Mouse (Mus musculus) forebrain, embryonic 12.5 days (tissue): ENCODE results near the gene St6galnac5. TPM values are rescaled to one million over a fixed set of nuclear protein-coding genes. Genes with fewer than 3 reads are reported as not detected.

ENCODE experiments used
- ATAC-seq: fragments of 200-750 bp; cut with Nextera tagmentation; 2 replicates; pipeline ENCODE4 v1.8.0; 2017; ENCODE audit warnings: moderate TSS enrichment; ENCODE audit not compliant: low FRiP score
- H3K27ac ChIP-seq: fragments of 300-500 bp; sonication (generic); 2 replicates; pipeline ENCODE4 v1.5.1; 2016; ENCODE audit warnings: mild to moderate bottlenecking
- H3K27me3 ChIP-seq: fragments of 300-500 bp; sonication (generic); 2 replicates; pipeline ENCODE4 v1.6.1; 2016; ENCODE audit warnings: mild to moderate bottlenecking
- H3K36me3 ChIP-seq: fragments of 300-500 bp; sonication (generic); replicated peaks from 2 replicates; pipeline ENCODE4 v1.6.1; 2016; ENCODE audit warnings: mild to moderate bottlenecking
- H3K4me1 ChIP-seq: fragments of 300-500 bp; sonication (generic); 2 replicates; pipeline ENCODE4 v1.6.1; 2016
- H3K4me2 ChIP-seq: fragments of 300-500 bp; sonication (generic); 2 replicates; pipeline ENCODE4 v1.6.1; 2016; ENCODE audit warnings: mild to moderate bottlenecking, moderate library complexity
- H3K4me3 ChIP-seq: fragments of 300-500 bp; sonication (generic); replicated peaks from 2 replicates; pipeline ENCODE4 v1.5.1; 2016; ENCODE audit warnings: mild to moderate bottlenecking
- H3K9ac ChIP-seq: fragments of 300-500 bp; sonication (generic); 2 replicates; pipeline ENCODE4 v1.6.1; 2016; ENCODE audit warnings: mild to moderate bottlenecking
- H3K9me3 ChIP-seq: fragments of 300-500 bp; sonication (generic); 2 replicates; pipeline ENCODE4 v1.6.1; 2016
- WGBS: fragments of 180-500 bp; shearing (Covaris S2); methylation state at CpG from one replicate; pipeline ENCODE4 v1.1.7; 2016; 5-methylcytosine and 5-hydroxymethylcytosine counted together
- polyA plus RNA-seq: library from polyadenylated mRNA; unstranded; fragments of >200 nt; fragmentation: Nextera tagmentation; extraction: Ambion mirVana; gene quantifications from 2 replicates; pipeline ENCODE4 v1.2.1, GENCODE M21; 2016

St6galnac5 gene
- polyA plus RNA-seq, 1 experiment from 2014 or later = 3.4 TPM

GRCm38 (mm10) chr3:152948556-152948955, 33.5 kb downstream of the St6galnac5 start:
- H3K4me2 ChIP-seq = no peak overlapping the region
- H3K36me3 ChIP-seq = no peaks in the 10 kb centered on the region
- H3K4me3 ChIP-seq = no peak overlapping the region
- no peaks in the 10 kb centered on the region for H3K9me3 ChIP-seq
- H3K27me3 ChIP-seq = no peaks in the 10 kb centered on the region
- 88% methylated on average over 7 of the region's 7 CpGs for WGBS
- no peak overlapping the region for H3K27ac ChIP-seq
- H3K4me1 ChIP-seq = peaks cover 5% of the 10 kb centered on the region; the same call in 1 of the 2 replicates
- no peak overlapping the region for H3K9ac ChIP-seq
- ATAC-seq = 0 out of 2 replicates have a peak, but pooled peaks have one; percentile 6

- H3K36me3 ChIP-seq = no peaks in the 10 kb centered on the region
- H3K4me3 ChIP-seq = no peak overlapping the region
- no peaks in the 10 kb centered on the region for H3K9me3 ChIP-seq
- H3K27ac ChIP-seq = no peak overlapping the region
- ATAC-seq = no peak
- no peak overlapping the region for H3K9ac ChIP-seq
- peaks cover 12% of the 10 kb centered on the region for H3K4me1 ChIP-seq
- no peaks in the 10 kb centered on the region for H3K27me3 ChIP-seq
- WGBS = 74% methylated on average over 11 of the region's 11 CpGs
- H3K4me2 ChIP-seq = no peak overlapping the region
Observed at GRCm38 (mm10) chr3:152947031-152947640, 34.9 kb downstream of the St6galnac5 start.

DNA sequence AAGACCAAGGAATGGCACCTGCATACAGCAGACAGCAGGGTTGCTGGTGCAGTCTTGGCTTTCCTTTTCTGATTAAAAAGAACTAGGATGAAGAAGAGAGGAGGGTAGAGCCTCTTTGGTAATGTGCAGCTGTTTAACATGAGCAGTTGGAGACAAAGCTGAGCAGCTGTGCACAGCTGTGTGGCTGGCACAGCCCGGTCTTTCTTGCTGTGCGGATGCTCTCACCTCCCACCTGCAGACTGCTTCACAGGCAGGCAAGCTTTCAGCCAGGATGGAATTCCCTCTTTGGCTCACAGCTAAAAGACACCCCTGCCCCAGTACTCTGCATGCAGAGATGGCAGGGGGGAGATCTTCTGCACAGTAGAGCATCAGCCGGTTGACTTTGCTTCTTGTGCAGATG, 37.3 kb downstream of the St6galnac5 start:
- 75% methylated on average over 3 of the region's 3 CpGs for WGBS
- Histone ChIP-seq H3K4me3 (no peak overlapping the region), H3K36me3 (no peaks in the 10 kb centered on the region), H3K4me2 (no peak overlapping the region), H3K9me3 (no peaks in the 10 kb centered on the region), H3K4me1 (peaks cover 12% of the 10 kb centered on the region), H3K27ac (no peak overlapping the region), H3K27me3 (no peaks in the 10 kb centered on the region), H3K9ac (no peak overlapping the region)
- no peak for ATAC-seq

- Histone ChIP-seq H3K27ac (no peak overlapping the region), H3K4me2 (no peak overlapping the region), H3K4me3 (no peak overlapping the region), H3K4me1 (peaks cover 12% of the 10 kb centered on the region), H3K9me3 (no peaks in the 10 kb centered on the region), H3K36me3 (no peaks in the 10 kb centered on the region), H3K9ac (no peak overlapping the region), H3K27me3 (no peaks in the 10 kb centered on the region)
- ATAC-seq = no peak
- 71% methylated on average over 11 of the region's 11 CpGs for WGBS
Observed at GRCm38 (mm10) chr3:152942985-152943384, 39.1 kb downstream of the St6galnac5 start.

DNA sequence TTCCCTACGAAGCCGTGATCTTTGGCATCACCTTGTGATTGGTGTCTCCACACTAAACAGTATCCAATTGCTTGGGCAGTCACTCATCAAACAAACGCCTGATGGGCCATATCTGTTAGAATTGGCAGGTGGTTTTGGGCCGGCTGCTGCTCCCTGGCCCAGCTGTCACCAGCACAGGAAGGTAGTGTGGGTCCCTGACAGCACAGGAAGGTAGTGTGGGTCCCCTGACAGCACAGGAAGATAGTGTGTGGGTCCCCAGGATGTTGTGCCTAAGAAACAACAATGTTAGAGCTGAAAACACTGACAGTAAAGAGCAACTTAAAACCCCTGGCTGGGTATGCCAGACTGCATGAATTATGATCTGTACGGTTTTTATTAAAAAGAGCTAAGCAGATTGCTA, 40.4 kb downstream of the St6galnac5 start:
- H3K4me2 ChIP-seq = no peak overlapping the region

DNA sequence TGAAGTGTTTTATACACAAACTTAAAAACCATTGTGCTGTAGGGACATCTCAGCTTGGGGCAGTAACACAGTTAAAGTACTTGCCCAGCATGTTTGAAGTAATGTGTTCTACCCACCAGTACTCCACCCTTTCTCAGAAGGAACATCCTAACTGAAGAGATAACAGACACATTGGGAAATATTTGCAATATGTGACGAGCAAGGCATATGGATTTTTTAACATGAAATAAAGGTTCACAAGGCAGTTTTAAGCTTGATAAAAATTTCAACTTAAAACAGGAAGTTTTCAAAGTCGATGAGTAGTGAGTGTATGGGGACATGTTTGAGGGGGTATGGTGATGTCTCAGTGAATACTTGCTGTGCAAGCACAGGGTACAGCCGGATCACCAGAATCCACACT, 45.7 kb downstream of the St6galnac5 start:
- Histone ChIP-seq H3K4me1 (no peaks in the 10 kb centered on the region), H3K36me3 (no peaks in the 10 kb centered on the region), H3K9ac (no peak overlapping the region), H3K4me3 (no peak overlapping the region), H3K9me3 (no peaks in the 10 kb centered on the region), H3K27me3 (no peaks in the 10 kb centered on the region), H3K4me2 (no peak overlapping the region), H3K27ac (no peak overlapping the region)
- 93% methylated on average over 3 of the region's 3 CpGs for WGBS
- ATAC-seq = no peak

More for the DNA sequence above, 40.4 kb downstream of the St6galnac5 start:
- Histone ChIP-seq H3K4me3 (no peak overlapping the region), H3K4me1 (peaks cover 12% of the 10 kb centered on the region), H3K9ac (no peak overlapping the region), H3K27ac (0 out of 2 replicates have a peak overlapping the region, but pooled peaks have one; percentile 25), H3K36me3 (no peaks in the 10 kb centered on the region), H3K27me3 (no peaks in the 10 kb centered on the region), H3K9me3 (no peaks in the 10 kb centered on the region)
- ATAC-seq = no peak
- WGBS = 92% methylated on average over 5 of the region's 5 CpGs

GRCm38 (mm10) chr3:152933737-152934136, 48.3 kb downstream of the St6galnac5 start:
- H3K36me3 ChIP-seq = no peaks in the 10 kb centered on the region
- H3K4me3 ChIP-seq = no peak overlapping the region
- no peaks in the 10 kb centered on the region for H3K9me3 ChIP-seq
- H3K27ac ChIP-seq = no peak overlapping the region
- H3K4me1 ChIP-seq = peaks cover 2% of the 10 kb centered on the region
- no peaks in the 10 kb centered on the region for H3K27me3 ChIP-seq
- WGBS = 92% methylated on average over 3 of the region's 3 CpGs
- no peak for ATAC-seq
- H3K4me2 ChIP-seq = no peak overlapping the region
- H3K9ac ChIP-seq = no peak overlapping the region

- ATAC-seq = no peak
- no peaks in the 10 kb centered on the region for H3K27me3 ChIP-seq
- whole genome bisulfite sequencing = 83% methylated on average over 2 of the region's 2 CpGs
- no peak overlapping the region for H3K27ac ChIP-seq
- no peaks in the 10 kb centered on the region for H3K9me3 ChIP-seq
- H3K36me3 ChIP-seq = no peaks in the 10 kb centered on the region
- no peak overlapping the region for H3K9ac ChIP-seq
- H3K4me3 ChIP-seq = no peak overlapping the region
- no peak overlapping the region for H3K4me2 ChIP-seq
- peaks cover 10% of the 10 kb centered on the region for H3K4me1 ChIP-seq
Observed at GRCm38 (mm10) chr3:152932544-152932943, 49.5 kb downstream of the St6galnac5 start.

GRCm38 (mm10) chr3:152932096-152932495, 50.0 kb downstream of the St6galnac5 start:
- no peaks in the 10 kb centered on the region for H3K9me3 ChIP-seq
- H3K4me3 ChIP-seq = no peak overlapping the region
- peaks cover 13% of the 10 kb centered on the region for H3K4me1 ChIP-seq
- no peaks in the 10 kb centered on the region for H3K27me3 ChIP-seq
- H3K36me3 ChIP-seq = no peaks in the 10 kb centered on the region
- 76% methylated on average over 4 of the region's 4 CpGs for WGBS
- ATAC-seq = no peak
- no peak overlapping the region for H3K4me2 ChIP-seq
- no peak overlapping the region for H3K27ac ChIP-seq
- no peak overlapping the region for H3K9ac ChIP-seq

DNA sequence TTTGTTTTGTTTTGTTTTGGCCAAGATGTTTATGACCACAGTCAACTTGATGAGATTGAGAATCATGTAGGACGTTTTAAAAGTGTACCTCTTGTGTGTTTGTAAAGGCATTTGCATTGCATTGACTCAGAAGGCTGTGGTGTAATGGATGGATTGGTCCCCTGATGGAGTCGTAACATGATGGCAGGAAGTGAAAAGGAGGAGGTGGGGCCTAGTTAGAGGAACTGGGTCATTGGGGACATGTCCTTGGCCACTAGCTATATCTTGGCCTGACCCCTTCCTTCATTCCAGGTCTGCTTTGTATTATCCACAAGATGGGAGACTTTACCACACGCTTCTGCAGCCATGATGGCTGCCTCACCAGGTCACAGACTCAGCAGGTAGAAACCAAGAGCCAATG, 50.7 kb downstream of the St6galnac5 start:
- no peak overlapping the region for H3K4me3 ChIP-seq
- no peak overlapping the region for H3K4me2 ChIP-seq
- no peaks in the 10 kb centered on the region for H3K36me3 ChIP-seq
- WGBS = 86% methylated on average over 3 of the region's 3 CpGs
- H3K9me3 ChIP-seq = no peaks in the 10 kb centered on the region
- ATAC-seq = no peak
- 0 out of 2 replicates have a peak, but pooled peaks cover 2% of the 10 kb centered on the region for H3K27me3 ChIP-seq
- no peak overlapping the region for H3K27ac ChIP-seq
- H3K9ac ChIP-seq = no peak overlapping the region
- H3K4me1 ChIP-seq = peaks cover 13% of the 10 kb centered on the region

- no peak overlapping the region for H3K4me2 ChIP-seq
- H3K4me3 ChIP-seq = no peak overlapping the region
- no peak for ATAC-seq
- H3K9ac ChIP-seq = no peak overlapping the region
- 82% methylated on average over 7 of the region's 7 CpGs for WGBS
- no peaks in the 10 kb centered on the region for H3K36me3 ChIP-seq
- no peaks in the 10 kb centered on the region for H3K9me3 ChIP-seq
- H3K27ac ChIP-seq = no peak overlapping the region
- H3K4me1 ChIP-seq = peaks cover 13% of the 10 kb centered on the region
- H3K27me3 ChIP-seq = 0 out of 2 replicates have a peak, but pooled peaks cover 3% of the 10 kb centered on the region
Observed at GRCm38 (mm10) chr3:152929788-152930281, 52.2 kb downstream of the St6galnac5 start.

DNA sequence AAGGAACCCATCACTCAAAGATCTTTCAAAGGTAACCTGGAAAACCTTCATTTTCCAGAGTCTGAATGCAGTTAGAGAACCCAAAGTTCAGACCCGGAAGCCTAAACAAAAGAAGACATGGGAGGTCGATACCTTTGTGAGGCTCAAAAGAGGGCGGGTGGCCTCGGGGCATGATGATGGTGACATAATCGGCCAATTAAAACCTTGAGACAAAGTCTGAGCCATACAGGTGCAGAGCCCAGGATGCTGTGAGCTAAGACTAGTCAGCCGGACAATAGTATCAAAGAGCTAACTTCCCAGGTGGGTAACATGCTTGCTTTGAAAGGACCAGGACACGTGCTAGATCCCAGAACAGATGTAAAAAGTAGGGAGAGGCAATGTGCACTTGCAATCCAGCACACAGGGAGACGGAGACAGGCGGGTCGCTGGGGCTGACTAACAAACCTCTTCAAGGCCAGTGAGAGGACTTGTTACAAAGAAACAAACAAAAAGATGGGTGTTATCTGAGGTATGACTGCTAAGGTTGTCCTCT, 52.7 kb downstream of the St6galnac5 start:
- 0 out of 2 replicates have a peak, but pooled peaks cover 3% of the 10 kb centered on the region for H3K27me3 ChIP-seq
- no peak overlapping the region for H3K4me3 ChIP-seq
- H3K9me3 ChIP-seq = no peaks in the 10 kb centered on the region
- H3K4me2 ChIP-seq = no peak overlapping the region
- H3K9ac ChIP-seq = no peak overlapping the region
- WGBS = 52% methylated on average over 10 of the region's 10 CpGs
- no peak for ATAC-seq
- no peaks in the 10 kb centered on the region for H3K36me3 ChIP-seq
- no peak overlapping the region for H3K27ac ChIP-seq
- H3K4me1 ChIP-seq = peaks cover 13% of the 10 kb centered on the region
